Mouse (Mus musculus) cortical plate, adult 2 months (tissue): ENCODE data around the gene Tbc1d16. TPM values are rescaled to one million over a fixed set of nuclear protein-coding genes. Genes with fewer than 3 reads are reported as not detected.

Source experiments
- H3K27ac ChIP-seq: fragments of 200-500 bp; 2 replicates; pipeline ENCODE4 v1.5.1; 2012; ENCODE audit warnings: low read length, control low read depth, inconsistent platforms; ENCODE audit not compliant: insufficient read depth
- H3K4me1 ChIP-seq: fragments of 200-500 bp; 2 replicates; pipeline ENCODE4 v1.6.1; 2011; ENCODE audit warnings: low read length; ENCODE audit not compliant: control insufficient read depth, insufficient read depth
- H3K4me3 ChIP-seq: fragments of 200-500 bp; 2 replicates; pipeline ENCODE4 v1.5.1; 2011; ENCODE audit warnings: mild to moderate bottlenecking, low read length, control low read depth; ENCODE audit not compliant: insufficient read depth
- CTCF ChIP-seq: fragments of 200-500 bp; IDR thresholded peaks from 2 replicates; pipeline ENCODE4 v1.5.1; 2011; ENCODE audit warnings: mild to moderate bottlenecking, control low read depth, low read length; ENCODE audit not compliant: insufficient read depth; ENCODE audit errors: extremely low read depth
- POLR2A ChIP-seq: fragments of 200-500 bp; IDR thresholded peaks from 2 replicates; pipeline ENCODE4 v1.6.1; 2011; ENCODE audit warnings: mild to moderate bottlenecking, low read length, control low read depth; ENCODE audit not compliant: insufficient read depth; ENCODE audit errors: extremely low read depth
- polyA plus RNA-seq: library from polyadenylated mRNA; depleted of rRNA; stranded (reverse); fragments of >200 nt; gene quantifications from 2 replicates; pipeline ENCODE4 v1.2.3, GENCODE M21; 2012

The Tbc1d16 gene
- polyA plus RNA-seq, 1 experiment, result 17.6 TPM

DNA sequence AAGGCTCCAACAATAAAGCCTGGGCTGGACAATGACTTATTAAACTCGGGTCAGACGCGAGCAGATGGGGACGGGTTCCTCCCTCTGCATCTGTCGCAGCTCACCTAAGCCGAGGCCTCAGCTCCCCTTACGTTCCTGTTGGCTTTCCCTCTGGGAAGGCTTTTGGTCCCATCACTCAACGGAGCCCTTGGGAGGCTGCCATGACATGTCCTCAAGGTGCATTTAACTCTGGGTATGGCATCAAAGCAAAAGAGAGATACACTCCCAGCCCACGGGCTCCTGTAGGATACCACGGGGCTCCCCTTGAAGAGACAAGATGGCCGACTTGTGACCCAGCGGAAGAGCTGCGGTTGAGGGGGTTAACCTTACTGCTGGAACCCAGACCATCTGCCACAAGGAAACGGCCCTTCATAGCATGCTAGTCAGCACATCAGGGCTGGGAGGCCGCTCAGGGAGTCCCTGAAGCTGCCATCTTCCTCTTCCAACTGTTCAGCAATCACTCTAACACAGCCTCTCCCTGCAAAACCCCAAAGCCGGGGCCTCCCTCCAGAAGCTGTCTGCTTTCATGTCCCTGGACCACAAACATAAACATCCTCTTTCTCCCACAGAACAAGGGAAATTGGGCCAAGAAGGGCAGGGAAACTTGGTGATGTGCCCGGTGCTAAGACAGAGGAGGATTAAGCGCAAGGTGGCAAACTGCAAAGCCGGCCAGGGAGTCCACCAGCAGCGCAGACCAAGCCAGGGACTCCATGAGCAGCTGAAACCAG, 5.0 kb downstream of the Tbc1d16 start:
- TF ChIP-seq POLR2A, result no peak
- no peak for TF ChIP-seq CTCF

DNA sequence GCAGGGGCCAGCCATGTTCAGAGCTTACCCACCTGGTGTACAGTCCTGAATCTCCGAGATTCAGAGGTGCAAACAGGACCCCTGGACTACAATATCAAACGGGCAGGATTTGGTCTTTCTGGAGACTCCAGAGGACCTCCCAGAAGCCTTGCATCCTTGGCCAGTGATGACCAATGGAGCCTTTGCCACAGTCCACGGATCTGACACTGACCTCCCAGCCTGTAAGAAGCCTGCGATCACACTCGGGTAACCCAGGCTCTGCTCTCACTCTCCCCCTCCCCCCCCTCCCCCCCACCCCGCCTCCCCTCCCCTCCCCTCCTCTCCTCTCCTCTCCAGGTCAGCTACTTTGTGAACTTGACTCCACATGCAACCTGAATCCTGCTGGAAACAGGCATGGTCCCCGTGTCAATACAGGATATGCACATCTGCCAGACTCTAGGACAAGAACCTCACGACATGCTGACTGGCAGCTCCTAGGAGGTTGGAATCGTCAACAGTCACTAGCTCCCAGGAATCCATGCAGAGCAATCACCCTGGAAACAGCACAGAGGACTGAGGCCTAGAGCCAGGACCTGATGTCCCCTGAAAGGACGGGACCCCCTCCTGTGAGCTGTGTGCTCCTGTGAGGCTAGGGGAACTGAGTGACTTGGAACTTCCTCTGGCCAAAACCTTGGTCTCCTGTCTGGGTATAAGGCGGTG, 6.3 kb downstream of the Tbc1d16 start:
- Histone ChIP-seq H3K4me1 (0 out of 2 replicates have a peak, but pooled peaks cover 4% of the 10 kb centered on the region), H3K27ac (no peak overlapping the region), H3K4me3 (no peak overlapping the region)
- TF ChIP-seq CTCF, result no peak
- TF ChIP-seq POLR2A, result no peak

More for the DNA sequence above, 5.0 kb downstream of the Tbc1d16 start:
- H3K4me3 ChIP-seq, result no peak overlapping the region
- H3K27ac ChIP-seq, result no peak overlapping the region
- 0 out of 2 replicates have a peak, but pooled peaks cover 4% of the 10 kb centered on the region for H3K4me1 ChIP-seq

DNA sequence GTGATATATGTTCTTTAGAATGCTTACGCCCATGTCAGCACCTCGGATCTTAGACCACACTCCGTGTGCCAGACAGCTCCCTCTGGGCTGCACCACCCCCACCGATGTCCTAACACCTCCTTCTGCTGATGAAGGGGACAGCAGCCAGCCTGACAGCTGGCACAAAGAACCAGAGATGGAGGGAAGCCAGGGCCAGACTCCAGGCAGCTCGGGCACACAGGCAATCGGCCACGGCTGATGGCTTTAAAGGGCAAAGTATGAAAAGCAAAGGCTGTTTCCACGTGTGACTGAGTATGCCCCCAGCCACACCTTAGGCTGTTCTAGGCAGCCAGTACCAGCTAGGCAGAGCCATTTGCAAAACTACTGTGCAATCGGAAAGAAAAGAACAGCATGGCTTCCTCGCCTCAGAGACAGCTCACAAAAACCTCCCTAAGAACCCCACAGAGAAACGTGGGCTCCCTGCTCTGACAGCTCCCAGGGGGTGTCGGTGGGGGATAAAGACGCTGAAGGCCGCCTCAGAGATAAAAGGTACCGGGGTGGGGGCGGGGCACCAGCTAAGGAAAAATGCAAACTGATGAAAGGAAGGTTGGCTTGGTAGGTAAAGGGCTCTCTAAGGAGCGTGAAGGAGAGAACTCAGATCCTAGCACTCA, 8.4 kb downstream of the Tbc1d16 start:
- TF ChIP-seq POLR2A (no peak), CTCF (no peak)

GRCm38 (mm10) chr11:119217861-119218260, 10.4 kb downstream of the Tbc1d16 start:
- no peak for TF ChIP-seq CTCF
- TF ChIP-seq POLR2A, result no peak
- H3K4me3 ChIP-seq, result no peak overlapping the region
- H3K27ac ChIP-seq, result no peak overlapping the region
- 0 out of 2 replicates have a peak, but pooled peaks cover 4% of the 10 kb centered on the region for H3K4me1 ChIP-seq

More for the DNA sequence above, 8.4 kb downstream of the Tbc1d16 start:
- Histone ChIP-seq H3K4me1 (0 out of 2 replicates have a peak, but pooled peaks cover 4% of the 10 kb centered on the region), H3K4me3 (no peak overlapping the region), H3K27ac (no peak overlapping the region)

GRCm38 (mm10) chr11:119215905-119216507, 12.3 kb downstream of the Tbc1d16 start:
- 0 out of 2 replicates have a peak, but pooled peaks cover 4% of the 10 kb centered on the region for H3K4me1 ChIP-seq
- TF ChIP-seq POLR2A, result no peak
- TF ChIP-seq CTCF, result no peak
- H3K4me3 ChIP-seq, result no peak overlapping the region
- peak overlapping the region; percentile 24; the same call in 1 of the 2 replicates for H3K27ac ChIP-seq

GRCm38 (mm10) chr11:119215038-119215904, 13.0 kb downstream of the Tbc1d16 start:
- TF ChIP-seq POLR2A, result 0 out of 2 replicates have a peak, but pooled peaks have one; percentile 25
- peak; percentile 22; the same call in 1 of the 2 replicates for TF ChIP-seq CTCF
- H3K27ac ChIP-seq, result peak overlapping the region; percentile 16; the same call in 1 of the 2 replicates
- H3K4me1 ChIP-seq, result 0 out of 2 replicates have a peak, but pooled peaks cover 4% of the 10 kb centered on the region
- no peak overlapping the region for H3K4me3 ChIP-seq

- no peak for TF ChIP-seq CTCF
- no peak for TF ChIP-seq POLR2A
- Histone ChIP-seq H3K4me1 (no peaks in the 10 kb centered on the region), H3K4me3 (no peak overlapping the region), H3K27ac (no peak overlapping the region)
These were observed 15.0 kb downstream of the Tbc1d16 start for GRCm38 (mm10) chr11:119213166-119213885.

GRCm38 (mm10) chr11:119211604-119212309, 16.5 kb downstream of the Tbc1d16 start:
- Histone ChIP-seq H3K4me3 (no peak overlapping the region), H3K27ac (no peak overlapping the region), H3K4me1 (no peaks in the 10 kb centered on the region)
- TF ChIP-seq CTCF (no peak), POLR2A (no peak)
